Comparison of ENCODE assay signal across 20 mouse cellular contexts in genomic region chr5:3407926-3408325, GRCm38 (mm10).
DNase-seq lines count a peak whose midpoint lies in the region; ATAC-seq and TF ChIP-seq lines count a peak whose summit lies in the region.
"Had no signal": no experiment of that assay in that cellular context is flagged by ENCODE, and none has a peak within 500 bp of the region (broad histone marks: within the 10 kb centered on the region; RNA-seq: fewer than 3 reads in every experiment).

No protein-coding gene starts in this region.

- peak; percentile 53 for DNase-seq in heart, adult 11 months
- peak; percentile 73 for DNase-seq in Patski (ENCODE audit: low read depth, low spot score)
- DNase-seq in lung, postnatal 14 days = no peak
- DNase-seq: adrenal gland, adult 8-10 months; adrenal gland, postnatal 14 days; adrenal gland, postnatal 36 days; cerebellum, adult 11-12 months; cerebellum, adult 2 months; cerebellum, adult 9-10 months; cerebellum, postnatal 10 days; cerebellum, postnatal 25 days had no signal

- no peaks in the 10 kb centered on the region for H3K27me3 ChIP-seq in heart, embryonic 11.5 days (ENCODE audit: control insufficient read depth, insufficient read depth, low read length)
- H3K27me3 ChIP-seq in Patski = no peaks in the 10 kb centered on the region
- H3K27me3 ChIP-seq: embryonic facial prominence, embryonic 13.5 days; forebrain, embryonic 12.5 days had no signal

- in situ Hi-C loops in Patski (cut with MboI; ENCODE audit: low pct_unique_long_range_greater_than_20kb) = no loop called here

- CTCF ChIA-PET in Patski (lab: Charles Lee) = no interaction called here

- no peaks in the 10 kb centered on the region for H3K4me1 ChIP-seq in heart, embryonic 11.5 days (ENCODE audit: control insufficient read depth, insufficient read depth, low read length)
- peaks cover 6% of the 10 kb centered on the region; the same call in 1 of the 2 replicates for H3K4me1 ChIP-seq in embryonic fibroblast, embryonic 13.5 days (ENCODE audit: control insufficient read depth, insufficient read depth, low read length)

- 87% methylated on average over 9 of the region's 9 CpGs for WGBS in heart, embryonic 11.5 days (ENCODE audit: insufficient replicate concordance)

- H3K4me2 ChIP-seq in heart, embryonic 11.5 days = no peak overlapping the region
- H3K4me2 ChIP-seq: embryonic facial prominence, embryonic 13.5 days; forebrain, embryonic 12.5 days had no signal

- H3K9me3 ChIP-seq in heart, embryonic 11.5 days (replicated peaks; ENCODE audit: control insufficient read depth, low read length) = no peaks in the 10 kb centered on the region
- H3K9me3 ChIP-seq: forebrain, embryonic 10.5 days; forebrain, embryonic 12.5 days had no signal

- H3K27ac ChIP-seq in heart, embryonic 11.5 days (ENCODE audit: low read depth, low read length) = no peak overlapping the region
- H3K27ac ChIP-seq in embryonic fibroblast, embryonic 13.5 days (ENCODE audit: insufficient read depth, low read length) = peak overlapping the region; percentile 24; the same call in 1 of the 2 replicates
- H3K27ac ChIP-seq: embryonic facial prominence, embryonic 13.5 days; forebrain, embryonic 10.5 days; forebrain, embryonic 12.5 days had no signal

- no peaks in the 10 kb centered on the region for H3K36me3 ChIP-seq in heart, embryonic 11.5 days (ENCODE audit: control insufficient read depth, insufficient read depth, low read length)
- H3K36me3 ChIP-seq: embryonic facial prominence, embryonic 13.5 days; forebrain, embryonic 10.5 days; forebrain, embryonic 12.5 days had no signal

- H3K4me3 ChIP-seq in heart, embryonic 11.5 days (ENCODE audit: low read depth, low read length) = no peak overlapping the region
- no peak overlapping the region for H3K4me3 ChIP-seq in embryonic fibroblast, embryonic 13.5 days (ENCODE audit: insufficient read depth, low read length)
- H3K4me3 ChIP-seq: embryonic facial prominence, embryonic 13.5 days; erythroblast, embryonic 14.5 days; forebrain, embryonic 10.5 days; forebrain, embryonic 12.5 days had no signal

- no peak overlapping the region for H3K9ac ChIP-seq in heart, embryonic 11.5 days (ENCODE audit: low read depth, low read length)
- H3K9ac ChIP-seq: embryonic facial prominence, embryonic 13.5 days; forebrain, embryonic 12.5 days had no signal

- TF ChIP-seq CTCF in Patski (IDR thresholded peaks at IDR 0.05) = no peak
- TF ChIP-seq CTCF in embryonic fibroblast, embryonic 13.5 days (IDR thresholded peaks at IDR 0.05; ENCODE audit: borderline replicate concordance, insufficient read depth, low read length) = no peak

- POLR2A ChIA-PET in Patski (lab: Charles Lee) = no interaction called here

- TF ChIP-seq POLR2A in embryonic fibroblast, embryonic 13.5 days (IDR thresholded peaks at IDR 0.05; ENCODE audit: low read depth, low read length) = no peak

- ATAC-seq in heart, embryonic 11.5 days (replicated peaks; ENCODE audit: insufficient number of reproducible peaks, low FRiP score, low TSS enrichment) = no peak
- ATAC-seq in Patski = no peak
- ATAC-seq: activated CD4-positive, CD25-positive, alpha-beta regulatory T cell, adult 4 months; forebrain, embryonic 14.5 days; forebrain, embryonic 16.5 days had no signal
